Mouse (Mus musculus): Measurements from ENCODE around the gene Tceanc2. TPM values are rescaled to one million over a fixed set of nuclear protein-coding genes. Genes with fewer than 3 reads are reported as not detected.
A peak's percentile ranks its signal among the peaks of the same experiment; 100 is the strongest.

Tceanc2 gene
- polyA plus RNA-seq (2012; rRNA removed) = 9.9 and 10.0 TPM in 2 replicates

- Histone ChIP-seq H3K27ac (ENCODE audit: insufficient read depth, low read length) (peak within 1 kb of the TSS; percentile 84), H3K4me1 (ENCODE audit: control insufficient read depth, insufficient read depth, low read length) (peaks cover 3% of the 10 kb centered on the region; the same call in 1 of the 2 replicates), H3K27me3 (ENCODE audit: control insufficient read depth, insufficient read depth, low read length) (no peaks in the 10 kb centered on the region), H3K4me3 (replicated peaks; ENCODE audit: insufficient read depth, low read depth, low read length) (peak within 1 kb of the TSS; percentile 94)
- under 1% methylated on average over 47 of the region's 47 CpGs for WGBS
- peak; percentile 56 to 62 for DNase-seq
- no peak for TF ChIP-seq CTCF (IDR thresholded peaks at IDR 0.05; ENCODE audit: borderline replicate concordance, insufficient read depth, low read depth, low read length)
- no peak for TF ChIP-seq POLR2A (IDR thresholded peaks at IDR 0.05; ENCODE audit: borderline replicate concordance, insufficient read depth, low read length)
Observed at GRCm38 (mm10) chr4:107178830-107179490, at the start of gene Tceanc2. Gene Tceanc2 (minus strand): TSS chr4:107179116.

GRCm38 (mm10) chr4:107226313-107226712, 47.4 kb upstream of the Tceanc2 start:
- no peak for DNase-seq
- H3K27ac ChIP-seq (ENCODE audit: insufficient read depth, low read length) = no peak overlapping the region
- H3K4me1 ChIP-seq (ENCODE audit: control insufficient read depth, insufficient read depth, low read length) = peaks cover 9% of the 10 kb centered on the region; the same call in 1 of the 2 replicates
- H3K4me3 ChIP-seq (replicated peaks; ENCODE audit: insufficient read depth, low read depth, low read length) = no peak overlapping the region
- WGBS = 96% methylated on average over 2 of the region's 2 CpGs
- no peaks in the 10 kb centered on the region for H3K27me3 ChIP-seq (ENCODE audit: control insufficient read depth, insufficient read depth, low read length)
- TF ChIP-seq POLR2A (IDR thresholded peaks at IDR 0.05; ENCODE audit: borderline replicate concordance, insufficient read depth, low read length) (no peak), CTCF (IDR thresholded peaks at IDR 0.05; ENCODE audit: borderline replicate concordance, insufficient read depth, low read depth, low read length) (no peak)

GRCm38 (mm10) chr4:107223225-107224204, 44.6 kb upstream of the Tceanc2 start:
- peak; percentile 31 to 57 for DNase-seq
- Histone ChIP-seq H3K4me3 (replicated peaks; ENCODE audit: insufficient read depth, low read depth, low read length) (no peak overlapping the region), H3K4me1 (ENCODE audit: control insufficient read depth, insufficient read depth, low read length) (peaks cover 9% of the 10 kb centered on the region; the same call in 1 of the 2 replicates), H3K27ac (ENCODE audit: insufficient read depth, low read length) (no peak overlapping the region), H3K27me3 (ENCODE audit: control insufficient read depth, insufficient read depth, low read length) (no peaks in the 10 kb centered on the region)
- TF ChIP-seq CTCF (IDR thresholded peaks at IDR 0.05; ENCODE audit: borderline replicate concordance, insufficient read depth, low read depth, low read length) (no peak), POLR2A (IDR thresholded peaks at IDR 0.05; ENCODE audit: borderline replicate concordance, insufficient read depth, low read length) (no peak)
- 43% methylated on average over 11 of the region's 11 CpGs for WGBS

GRCm38 (mm10) chr4:107221524-107221923, 42.6 kb upstream of the Tceanc2 start:
- peaks cover 9% of the 10 kb centered on the region; the same call in 1 of the 2 replicates for H3K4me1 ChIP-seq (ENCODE audit: control insufficient read depth, insufficient read depth, low read length)
- H3K27me3 ChIP-seq (ENCODE audit: control insufficient read depth, insufficient read depth, low read length) = no peaks in the 10 kb centered on the region
- DNase-seq = peak; percentile 14 to 35
- TF ChIP-seq POLR2A (IDR thresholded peaks at IDR 0.05; ENCODE audit: borderline replicate concordance, insufficient read depth, low read length) (no peak), CTCF (IDR thresholded peaks at IDR 0.05; ENCODE audit: borderline replicate concordance, insufficient read depth, low read depth, low read length) (no peak)
- WGBS = 24% methylated on average over 5 of the region's 5 CpGs
- no peak overlapping the region for H3K4me3 ChIP-seq (replicated peaks; ENCODE audit: insufficient read depth, low read depth, low read length)
- H3K27ac ChIP-seq (ENCODE audit: insufficient read depth, low read length) = no peak overlapping the region

- WGBS = 74% methylated on average over 9 of the region's 9 CpGs
- TF ChIP-seq POLR2A (IDR thresholded peaks at IDR 0.05; ENCODE audit: borderline replicate concordance, insufficient read depth, low read length) (no peak), CTCF (IDR thresholded peaks at IDR 0.05; ENCODE audit: borderline replicate concordance, insufficient read depth, low read depth, low read length) (no peak)
- Histone ChIP-seq H3K27me3 (ENCODE audit: control insufficient read depth, insufficient read depth, low read length) (no peaks in the 10 kb centered on the region), H3K4me1 (ENCODE audit: control insufficient read depth, insufficient read depth, low read length) (peaks cover 5% of the 10 kb centered on the region; the same call in 1 of the 2 replicates), H3K4me3 (replicated peaks; ENCODE audit: insufficient read depth, low read depth, low read length) (no peak overlapping the region), H3K27ac (ENCODE audit: insufficient read depth, low read length) (no peak overlapping the region)
- DNase-seq = no peak
Observed at GRCm38 (mm10) chr4:107217574-107217973, 38.7 kb upstream of the Tceanc2 start.

- TF ChIP-seq CTCF (IDR thresholded peaks at IDR 0.05; ENCODE audit: borderline replicate concordance, insufficient read depth, low read depth, low read length) (no peak), POLR2A (IDR thresholded peaks at IDR 0.05; ENCODE audit: borderline replicate concordance, insufficient read depth, low read length) (no peak)
- no peaks in the 10 kb centered on the region for H3K27me3 ChIP-seq (ENCODE audit: control insufficient read depth, insufficient read depth, low read length)
- no peak overlapping the region for H3K27ac ChIP-seq (ENCODE audit: insufficient read depth, low read length)
- no peaks in the 10 kb centered on the region for H3K4me1 ChIP-seq (ENCODE audit: control insufficient read depth, insufficient read depth, low read length)
- WGBS = 68% methylated on average over 12 of the region's 12 CpGs
- H3K4me3 ChIP-seq (replicated peaks; ENCODE audit: insufficient read depth, low read depth, low read length) = no peak overlapping the region
- no peak for DNase-seq
Observed at GRCm38 (mm10) chr4:107213279-107214011, 34.5 kb upstream of the Tceanc2 start.

- Histone ChIP-seq H3K4me3 (replicated peaks; ENCODE audit: insufficient read depth, low read depth, low read length) (no peak overlapping the region), H3K4me1 (ENCODE audit: control insufficient read depth, insufficient read depth, low read length) (no peaks in the 10 kb centered on the region), H3K27ac (ENCODE audit: insufficient read depth, low read length) (no peak overlapping the region), H3K27me3 (ENCODE audit: control insufficient read depth, insufficient read depth, low read length) (no peaks in the 10 kb centered on the region)
- DNase-seq = no peak
- TF ChIP-seq CTCF (IDR thresholded peaks at IDR 0.05; ENCODE audit: borderline replicate concordance, insufficient read depth, low read depth, low read length) = no peak
- no peak for TF ChIP-seq POLR2A (IDR thresholded peaks at IDR 0.05; ENCODE audit: borderline replicate concordance, insufficient read depth, low read length)
- 79% methylated on average over 5 of the region's 5 CpGs for WGBS
Observed at GRCm38 (mm10) chr4:107211936-107212335, 33.0 kb upstream of the Tceanc2 start.

All from cerebellum, adult 2 months (tissue).